Mouse (Mus musculus) lung, embryonic 14.5 days (tissue): Measurements from ENCODE around the gene Sh3bp4. TPM values are rescaled to one million over a fixed set of nuclear protein-coding genes. Genes with fewer than 3 reads are reported as not detected.

Source experiments
- ATAC-seq: fragments of 200-750 bp; cut with Nextera tagmentation; 2 replicates; pipeline ENCODE4 v1.8.0; 2017; ENCODE audit warnings: mild to moderate bottlenecking, moderate TSS enrichment, moderate library complexity; ENCODE audit not compliant: insufficient read depth
- DNase-seq: peaks from one replicate; pipeline ENCODE4 v3.0.0-alpha.2; 2015
- H3K27ac ChIP-seq: fragments of 300-500 bp; sonication (generic); 2 replicates; pipeline ENCODE4 v1.5.1; 2014; ENCODE audit warnings: low read depth, mild to moderate bottlenecking, moderate library complexity
- H3K27me3 ChIP-seq: fragments of 300-500 bp; sonication (generic); 2 replicates; pipeline ENCODE4 v1.6.1; 2014; ENCODE audit warnings: low read length, control low read depth; ENCODE audit not compliant: insufficient read depth
- H3K36me3 ChIP-seq: fragments of 300-500 bp; sonication (generic); 2 replicates; pipeline ENCODE4 v1.6.1; 2014; ENCODE audit warnings: control low read depth; ENCODE audit not compliant: insufficient read depth
- H3K4me1 ChIP-seq: fragments of 300-500 bp; sonication (generic); 2 replicates; pipeline ENCODE4 v1.6.1; 2014; ENCODE audit warnings: antibody characterized with exemption, control low read depth; ENCODE audit not compliant: insufficient read depth
- H3K4me2 ChIP-seq: fragments of 300-500 bp; sonication (generic); 2 replicates; pipeline ENCODE4 v1.6.1; 2014; ENCODE audit warnings: mild to moderate bottlenecking
- H3K4me3 ChIP-seq: fragments of 300-500 bp; sonication (generic); 2 replicates; pipeline ENCODE4 v1.5.1; 2014; ENCODE audit warnings: low read depth, low read length
- H3K9ac ChIP-seq: fragments of 300-500 bp; sonication (generic); 2 replicates; pipeline ENCODE4 v1.6.1; 2014
- H3K9me3 ChIP-seq: fragments of 300-500 bp; sonication (generic); 2 replicates; pipeline ENCODE4 v1.6.1; 2016; ENCODE audit warnings: low read depth, low read length, control low read depth
- CTCF ChIP-seq: IDR thresholded peaks from 2 replicates; pipeline ENCODE4 v1.5.1; 2016; ENCODE audit warnings: antibody characterized with exemption, low read depth
- WGBS: fragments of 180-500 bp; shearing (Covaris S2); extraction: QIAGEN DNeasy Blood & Tissue Kit; methylation state at CpG from one replicate; pipeline ENCODE4 v1.1.7; 2014; 5-methylcytosine and 5-hydroxymethylcytosine counted together
- polyA plus RNA-seq: library from polyadenylated mRNA; unstranded; fragments of >200 nt; fragmentation: Nextera tagmentation; extraction: Ambion mirVana; gene quantifications from 2 replicates; pipeline ENCODE4 v1.2.1, GENCODE M21; 2014

Sh3bp4 gene
- polyA plus RNA-seq, 1 experiment from 2014 or later = 26.2 TPM

GRCm38 (mm10) chr1:89082171-89082882 lies 12.1 kb downstream of the Sh3bp4 start:
- no peak overlapping the region for H3K4me2 ChIP-seq
- H3K4me1 ChIP-seq = peaks cover 3% of the 10 kb centered on the region
- TF ChIP-seq CTCF = no peak
- 56% methylated on average over 14 of the region's 14 CpGs for WGBS
- H3K27me3 ChIP-seq = no peaks in the 10 kb centered on the region
- DNase-seq (no peak), ATAC-seq (no peak)
- no peak overlapping the region for H3K4me3 ChIP-seq
- no peaks in the 10 kb centered on the region for H3K36me3 ChIP-seq
- no peaks in the 10 kb centered on the region for H3K9me3 ChIP-seq
- no peak overlapping the region for H3K9ac ChIP-seq
- H3K27ac ChIP-seq = no peak overlapping the region

GRCm38 (mm10) chr1:89086575-89087153 lies 16.4 kb downstream of the Sh3bp4 start:
- H3K9ac ChIP-seq = no peak overlapping the region
- DNase-seq = no peak
- peaks cover 14% of the 10 kb centered on the region for H3K4me1 ChIP-seq

GRCm38 (mm10) chr1:89088144-89088543 lies 17.9 kb downstream of the Sh3bp4 start:
- Histone ChIP-seq H3K4me1 (peaks cover 26% of the 10 kb centered on the region), H3K9ac (no peak overlapping the region), H3K9me3 (no peaks in the 10 kb centered on the region), H3K27ac (no peak overlapping the region), H3K36me3 (no peaks in the 10 kb centered on the region), H3K4me3 (no peak overlapping the region), H3K4me2 (no peak overlapping the region), H3K27me3 (no peaks in the 10 kb centered on the region)
- ATAC-seq = no peak
- no peak for TF ChIP-seq CTCF
- 45% methylated on average over 10 of the region's 10 CpGs for WGBS
- peak; percentile 21 for DNase-seq

More at GRCm38 (mm10) chr1:89086575-89087153, 16.4 kb downstream of the Sh3bp4 start:
- 68% methylated on average over 9 of the region's 9 CpGs for WGBS
- TF ChIP-seq CTCF = no peak
- no peak for ATAC-seq
- Histone ChIP-seq H3K4me3 (no peak overlapping the region), H3K4me2 (no peak overlapping the region), H3K27me3 (no peaks in the 10 kb centered on the region), H3K9me3 (no peaks in the 10 kb centered on the region), H3K36me3 (no peaks in the 10 kb centered on the region), H3K27ac (no peak overlapping the region)

- no peaks in the 10 kb centered on the region for H3K27me3 ChIP-seq
- DNase-seq (no peak), ATAC-seq (no peak)
- no peak overlapping the region for H3K9ac ChIP-seq
- peaks cover 28% of the 10 kb centered on the region for H3K4me1 ChIP-seq
- TF ChIP-seq CTCF = no peak
- H3K9me3 ChIP-seq = no peaks in the 10 kb centered on the region
- WGBS = 43% methylated on average over 3 of the region's 3 CpGs
- H3K36me3 ChIP-seq = no peaks in the 10 kb centered on the region
- H3K4me2 ChIP-seq = no peak overlapping the region
- H3K4me3 ChIP-seq = no peak overlapping the region
- no peak overlapping the region for H3K27ac ChIP-seq
These were observed 18.6 kb downstream of the Sh3bp4 start for GRCm38 (mm10) chr1:89088748-89089288.

GRCm38 (mm10) chr1:89089821-89090600 lies 19.8 kb downstream of the Sh3bp4 start:
- Histone ChIP-seq H3K4me2 (no peak overlapping the region), H3K9ac (no peak overlapping the region), H3K4me1 (peaks cover 34% of the 10 kb centered on the region)

GRCm38 (mm10) chr1:89090676-89091075 lies 20.5 kb downstream of the Sh3bp4 start:
- Histone ChIP-seq H3K27me3 (no peaks in the 10 kb centered on the region), H3K4me2 (no peak overlapping the region), H3K36me3 (no peaks in the 10 kb centered on the region), H3K9ac (no peak overlapping the region), H3K4me3 (no peak overlapping the region), H3K9me3 (no peaks in the 10 kb centered on the region), H3K4me1 (peaks cover 34% of the 10 kb centered on the region), H3K27ac (peak overlapping the region; percentile 45; the same call in 1 of the 2 replicates)
- TF ChIP-seq CTCF = no peak
- no peak for ATAC-seq
- whole genome bisulfite sequencing = 55% methylated on average over 8 of the region's 8 CpGs
- DNase-seq = no peak

More at GRCm38 (mm10) chr1:89089821-89090600, 19.8 kb downstream of the Sh3bp4 start:
- ATAC-seq (no peak), DNase-seq (peak; percentile 19)
- Histone ChIP-seq H3K27me3 (no peaks in the 10 kb centered on the region), H3K9me3 (no peaks in the 10 kb centered on the region), H3K27ac (peak overlapping the region; percentile 45; the same call in 1 of the 2 replicates), H3K4me3 (no peak overlapping the region), H3K36me3 (no peaks in the 10 kb centered on the region)
- 43% methylated on average over 21 of the region's 21 CpGs for WGBS
- no peak for TF ChIP-seq CTCF
